Mouse (Mus musculus): ENCODE measurements around the gene Kcns3.

Gene Kcns3

GRCm38 (mm10) chr12:11151015-11151414, at the start of gene Kcns3:
Gene Kcns3 (minus strand): TSS chr12:11151056.
- DNase-seq = no peak

DNA sequence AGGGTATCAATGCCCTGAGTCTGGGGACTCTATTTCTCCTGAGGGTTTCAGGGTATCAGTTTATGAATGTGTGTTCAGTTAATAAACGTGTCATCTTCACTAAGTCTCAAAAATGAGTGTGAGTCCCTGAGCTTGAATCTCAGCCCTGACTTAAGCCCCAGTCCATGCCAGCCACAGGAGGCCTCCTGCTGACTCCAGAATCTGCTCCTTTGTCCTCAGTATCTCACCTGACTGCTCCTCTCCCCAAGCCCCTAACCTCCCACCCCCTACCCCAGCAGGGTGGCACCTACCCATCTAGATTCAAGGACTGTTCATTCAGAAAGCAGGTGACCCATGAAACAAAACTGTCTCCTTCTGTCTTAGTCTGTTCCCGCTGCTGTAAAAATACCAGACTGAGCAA, 47.7 kb upstream of the Kcns3 start:
- no peak for DNase-seq

DNA sequence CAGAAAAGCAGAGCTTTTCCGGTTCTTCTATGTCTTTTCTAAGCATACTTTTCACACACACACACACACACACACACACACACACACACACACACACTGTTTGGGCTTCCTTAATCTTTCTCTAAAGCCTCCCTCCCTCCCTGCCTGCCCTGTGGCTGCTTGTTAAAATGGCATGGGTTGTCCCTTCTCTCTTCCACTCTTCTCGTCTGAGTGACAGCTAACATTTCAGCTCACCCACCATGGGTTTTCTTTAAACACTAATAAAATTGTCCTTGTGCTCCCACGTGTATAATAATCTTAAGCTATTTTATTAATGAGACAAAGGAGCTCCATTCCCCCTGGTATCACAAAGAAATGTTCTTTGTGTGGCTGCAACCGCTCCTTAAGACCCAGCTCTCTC, 47.2 kb upstream of the Kcns3 start:
- DNase-seq = no peak

DNA sequence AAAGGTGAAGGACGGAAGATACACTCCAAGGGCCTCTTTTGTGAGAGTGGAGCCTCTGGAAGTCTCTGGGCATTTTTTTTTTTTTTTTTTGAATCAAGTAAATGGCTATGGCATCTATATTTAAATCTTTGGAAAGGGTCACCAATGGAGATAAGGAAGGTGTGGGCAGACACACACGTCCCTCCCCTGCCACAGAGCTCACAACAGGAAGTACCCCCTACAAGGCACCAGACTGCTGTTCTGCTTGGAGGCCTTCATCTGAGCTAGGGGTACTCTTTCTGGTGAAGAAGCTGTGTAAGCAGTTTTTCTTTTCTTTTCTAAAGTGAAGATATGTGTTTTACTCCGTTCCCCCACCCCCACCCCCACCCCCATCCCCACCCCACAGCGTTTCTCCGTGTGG, 46.0 kb upstream of the Kcns3 start:
- no peak for DNase-seq

GRCm38 (mm10) chr12:11196142-11196597, 45.3 kb upstream of the Kcns3 start:
- DNase-seq = peak; percentile 61

GRCm38 (mm10) chr12:11195031-11195430, 44.2 kb upstream of the Kcns3 start:
- DNase-seq = no peak

- DNase-seq = peak; percentile 85
These were observed 27.8 kb upstream of the Kcns3 start for GRCm38 (mm10) chr12:11178486-11179154.

DNA sequence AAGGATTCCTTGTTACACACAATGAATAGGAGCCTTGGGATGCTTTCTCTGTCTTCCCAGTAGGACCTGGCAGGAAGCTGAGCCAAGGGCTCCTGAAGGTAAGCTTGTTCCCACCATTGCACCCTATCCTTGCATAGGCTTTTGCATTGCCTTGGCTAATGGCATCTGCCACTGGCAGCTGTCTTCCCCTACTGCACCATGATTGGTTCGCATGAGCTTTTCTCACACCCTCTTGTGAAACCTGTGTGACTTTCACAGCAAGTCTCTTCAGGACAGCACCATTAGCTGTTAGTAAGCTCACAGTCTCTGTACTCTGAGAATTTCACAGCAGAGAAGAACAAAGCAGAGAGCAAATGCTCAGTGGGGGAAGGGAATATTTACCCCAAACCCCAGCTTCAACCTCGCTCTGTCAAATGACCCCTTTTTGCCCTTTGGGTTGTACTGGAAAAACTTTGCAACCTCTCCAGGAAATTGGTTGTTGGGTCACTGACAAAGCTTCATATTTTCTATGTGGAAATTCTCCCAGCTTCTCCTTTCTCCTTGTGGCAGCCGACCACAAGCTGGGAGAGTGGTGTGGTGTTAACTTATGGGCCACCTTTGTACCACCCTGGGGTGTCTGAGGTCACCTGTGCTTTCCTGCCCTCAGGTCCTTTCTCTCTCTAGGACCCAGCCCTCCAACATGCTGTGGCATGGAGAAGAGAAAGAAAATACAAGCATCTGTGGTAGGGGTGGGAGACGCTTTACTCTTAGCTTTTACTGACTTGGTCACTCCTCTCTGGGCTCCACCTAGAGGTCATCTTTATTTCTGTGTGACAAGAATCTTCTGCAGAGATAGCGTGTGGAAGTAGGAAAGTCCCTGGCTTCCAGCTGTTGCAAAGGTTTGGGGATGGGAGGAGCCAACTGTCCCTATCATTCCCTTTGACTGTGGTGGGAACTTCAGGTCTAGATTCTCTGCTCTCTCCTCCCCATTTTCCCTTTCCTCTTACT, 26.8 kb upstream of the Kcns3 start:
- DNase-seq = no peak

GRCm38 (mm10) chr12:11158670-11159069, 7.8 kb upstream of the Kcns3 start:
- no peak for DNase-seq

- no peak for DNase-seq
These were observed 4.3 kb upstream of the Kcns3 start for GRCm38 (mm10) chr12:11155123-11155522.

GRCm38 (mm10) chr12:11153587-11153986, 2.7 kb upstream of the Kcns3 start:
- no peak for DNase-seq

GRCm38 (mm10) chr12:11150192-11150935, 492 bp downstream of the Kcns3 start:
- DNase-seq = peak; percentile 46

GRCm38 (mm10) chr12:11149421-11150191, 1.2 kb downstream of the Kcns3 start:
- DNase-seq = peak; percentile 28

- DNase-seq = no peak
These were observed 1.8 kb downstream of the Kcns3 start for GRCm38 (mm10) chr12:11149121-11149420.

- DNase-seq = no peak
These were observed 6.0 kb downstream of the Kcns3 start for GRCm38 (mm10) chr12:11144894-11145293.

GRCm38 (mm10) chr12:11132418-11132817, 18.4 kb downstream of the Kcns3 start:
- no peak for DNase-seq

GRCm38 (mm10) chr12:11129188-11129587, 21.7 kb downstream of the Kcns3 start:
- DNase-seq = no peak

- DNase-seq = peak; percentile 17
These were observed 24.6 kb downstream of the Kcns3 start for GRCm38 (mm10) chr12:11126186-11126759.

GRCm38 (mm10) chr12:11101565-11101964, 49.3 kb downstream of the Kcns3 start:
- DNase-seq = no peak

DNA sequence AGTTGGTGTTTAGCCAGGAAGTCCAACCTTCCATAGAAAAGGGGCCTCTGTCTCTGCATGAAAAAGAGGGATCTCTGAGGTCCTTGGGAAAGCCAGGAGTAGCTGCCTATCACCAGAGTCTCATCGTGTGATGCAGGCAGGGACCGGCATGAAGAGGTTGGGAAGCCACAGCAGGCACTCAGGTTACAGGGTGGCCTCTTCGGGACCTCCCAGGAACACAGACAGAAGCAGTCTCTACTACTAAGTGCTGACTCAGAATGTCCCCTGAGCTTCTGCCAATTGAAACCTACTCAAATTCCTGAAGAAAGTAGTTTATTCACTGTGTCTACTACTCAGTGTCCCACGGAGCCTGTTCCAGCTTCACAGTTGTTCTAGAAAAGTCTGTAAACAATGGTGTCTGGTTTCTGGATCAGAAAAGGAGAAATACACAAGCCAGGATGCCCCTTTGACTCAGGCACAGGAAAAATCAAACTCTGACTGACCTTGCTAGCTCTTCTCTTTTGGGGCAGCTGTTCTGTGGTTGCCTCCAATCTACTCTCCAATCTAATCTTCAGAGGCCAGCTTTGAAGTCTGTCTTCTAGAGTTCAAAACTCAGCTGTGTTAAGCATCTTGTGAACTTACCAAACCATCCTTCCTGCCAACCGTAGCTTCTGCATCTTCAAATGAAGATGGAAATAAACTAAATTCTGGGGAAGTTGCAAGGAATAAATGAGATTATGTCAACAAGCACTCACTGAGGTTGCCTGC, 62.1 kb downstream of the Kcns3 start:
- DNase-seq = no peak

DNA sequence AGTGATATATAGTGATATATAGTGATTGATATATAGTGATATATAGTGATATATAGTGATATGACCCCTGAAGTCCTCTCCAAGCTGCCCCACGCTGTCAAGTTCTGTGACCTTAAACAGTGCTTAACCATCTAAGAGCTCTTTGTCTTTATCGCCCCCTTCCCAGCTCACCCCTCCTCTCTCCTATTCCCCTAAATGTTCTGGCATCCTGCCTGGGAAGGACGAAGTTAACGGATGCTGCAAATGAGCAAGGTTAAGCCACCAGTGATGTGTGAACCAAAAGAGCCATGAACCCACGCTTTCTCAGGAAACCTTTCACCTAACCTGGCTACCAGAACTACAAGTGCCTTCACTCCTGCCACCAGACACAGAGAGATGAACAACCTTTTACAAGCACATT, 64.0 kb downstream of the Kcns3 start:
- DNase-seq = no peak

All from liver (tissue).